Mouse (Mus musculus): Measurements from ENCODE around the gene Ddx6. TPM values are rescaled to one million over a fixed set of nuclear protein-coding genes. Genes with fewer than 3 reads are reported as not detected.
"Not testable (repeated sequence)": the region's sequence is repeated elsewhere in the genome, so short reads cannot be mapped to it uniquely, and the experiment has no call there.

Ddx6 gene
- 72.4 and 75.7 TPM in 2 replicates for total RNA-seq (2014; fragmentation: Nextera tagmentation)
- total RNA-seq (2017), result 79.6 and 80.6 TPM in 2 replicates

- peak; percentile 35 for ATAC-seq (replicated peaks; ENCODE audit: poor library complexity, severe bottlenecking)
Observed at GRCm38 (mm10) chr9:44604779-44605615, at the start of gene Ddx6. Ddx6 (plus strand) TSS chr9:44604892.

- ATAC-seq (replicated peaks; ENCODE audit: poor library complexity, severe bottlenecking), result 0 out of 2 replicates have a peak, but pooled peaks have one; percentile 39
Observed at GRCm38 (mm10) chr9:44561597-44561996, 43.1 kb upstream of the Ddx6 start, which contains the start of gene Cxcr5. Cxcr5 (minus strand) TSS chr9:44561877.

- ATAC-seq (replicated peaks; ENCODE audit: poor library complexity, severe bottlenecking), result no peak
Observed at GRCm38 (mm10) chr9:44562936-44563335, 41.8 kb upstream of the Ddx6 start.

DNA sequence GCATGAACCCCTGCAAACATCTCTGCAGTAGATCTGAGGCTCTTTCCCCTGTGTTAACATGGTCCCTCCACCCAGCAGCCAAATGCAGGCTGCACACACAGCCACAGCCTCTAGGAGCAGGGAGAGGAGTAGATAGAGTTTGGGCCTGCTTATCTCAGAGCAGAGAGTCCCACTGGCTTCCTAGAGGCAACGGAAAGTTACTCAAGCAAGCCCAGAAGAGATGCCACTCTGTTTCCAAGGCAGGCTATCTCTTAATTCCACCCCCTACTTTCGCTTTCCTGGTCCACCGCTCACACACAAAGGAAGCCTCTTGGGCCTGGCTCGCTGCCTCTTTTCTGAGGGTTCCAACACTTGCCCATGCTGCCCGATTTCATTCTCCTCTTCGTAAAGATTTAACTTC is 39.3 kb upstream of the Ddx6 start:
- ATAC-seq (replicated peaks; ENCODE audit: poor library complexity, severe bottlenecking), result peak; percentile 38

- ATAC-seq (replicated peaks; ENCODE audit: poor library complexity, severe bottlenecking), result peak; percentile 95
Observed at GRCm38 (mm10) chr9:44567338-44568082, 37.2 kb upstream of the Ddx6 start.

GRCm38 (mm10) chr9:44568083-44568455 is 36.6 kb upstream of the Ddx6 start:
- peak; percentile 20 for ATAC-seq (replicated peaks; ENCODE audit: poor library complexity, severe bottlenecking)

DNA sequence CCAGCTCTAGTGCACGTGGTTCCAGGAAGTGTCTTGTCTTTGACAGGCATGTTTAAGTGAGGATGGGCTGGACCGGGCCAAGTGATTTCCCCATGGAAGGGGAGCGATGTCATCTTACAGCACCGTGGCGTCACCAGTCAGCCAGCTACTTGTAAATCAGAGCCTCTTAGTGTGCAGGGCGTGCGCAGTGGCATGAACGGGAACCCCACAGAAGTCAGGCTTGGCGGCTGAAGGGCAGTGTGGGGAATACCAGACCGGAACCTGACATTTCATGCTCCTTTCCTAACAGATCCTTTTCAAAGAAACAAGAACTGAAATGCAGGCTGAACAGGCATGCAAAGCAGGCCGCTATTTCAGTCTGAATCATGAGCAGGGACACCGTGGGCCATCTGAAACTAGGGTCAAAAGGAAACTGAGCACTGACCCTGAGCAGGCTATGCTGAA is 33.7 kb upstream of the Ddx6 start:
- ATAC-seq (replicated peaks; ENCODE audit: poor library complexity, severe bottlenecking), result no peak

DNA sequence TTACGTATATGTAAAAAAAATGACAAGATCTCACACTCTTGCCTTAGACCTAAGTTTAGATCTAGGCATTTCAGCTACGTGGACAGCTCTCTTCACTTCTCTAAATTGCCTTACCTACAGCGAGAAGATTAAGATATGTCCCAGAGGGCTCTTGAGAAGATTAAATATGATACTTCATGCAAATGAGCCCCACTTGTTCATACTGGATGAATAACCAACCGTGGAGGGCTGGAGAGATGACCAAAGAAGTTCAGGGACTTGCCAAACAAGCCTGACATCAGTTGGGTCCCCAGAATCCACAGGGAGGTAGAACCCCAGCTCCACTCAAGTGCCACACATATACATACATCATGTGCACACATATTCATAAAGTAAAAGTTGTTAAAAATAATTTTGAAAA is 31.4 kb upstream of the Ddx6 start:
- no peak for ATAC-seq (replicated peaks; ENCODE audit: poor library complexity, severe bottlenecking)

DNA sequence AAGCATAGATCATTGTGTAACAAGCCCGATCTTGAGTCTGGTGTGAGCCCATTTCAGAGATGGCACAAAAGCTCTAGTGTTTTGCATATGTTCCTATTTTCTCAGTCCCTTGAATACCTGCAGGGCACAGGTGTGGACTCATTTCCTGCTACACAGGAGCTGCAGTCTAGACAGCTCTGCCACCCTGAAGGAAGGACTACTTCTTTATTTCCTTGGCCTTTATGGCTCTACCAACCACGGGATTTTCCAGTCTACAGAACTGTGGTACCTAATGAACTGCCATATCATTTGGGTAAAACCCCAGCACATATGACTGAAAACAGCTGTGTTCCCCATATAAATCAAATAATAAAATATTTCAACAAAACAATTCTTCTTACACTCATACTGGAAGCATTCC is 29.6 kb upstream of the Ddx6 start:
- no peak for ATAC-seq (replicated peaks; ENCODE audit: poor library complexity, severe bottlenecking)

DNA sequence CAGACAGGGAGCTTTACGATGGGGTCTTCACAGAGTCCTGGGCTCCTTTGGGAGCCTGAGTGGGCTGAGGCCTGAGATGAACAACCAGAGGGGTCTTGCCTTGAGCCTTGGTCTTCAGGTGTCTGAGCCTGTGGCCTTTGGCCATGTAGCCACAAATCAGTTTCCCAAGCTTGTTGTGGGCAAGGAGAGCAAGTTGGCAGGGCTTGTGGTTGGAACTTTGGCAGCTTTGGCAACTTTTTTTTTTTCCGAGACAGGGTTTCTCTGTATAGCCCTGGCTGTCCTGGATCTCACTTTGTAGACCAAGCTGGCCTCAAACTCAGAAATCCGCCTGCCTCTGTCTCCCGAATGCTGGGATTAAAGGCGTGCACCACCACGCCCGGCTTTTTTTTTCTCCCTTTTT is 28.6 kb upstream of the Ddx6 start:
- ATAC-seq (replicated peaks; ENCODE audit: poor library complexity, severe bottlenecking), result not testable (repeated sequence)

DNA sequence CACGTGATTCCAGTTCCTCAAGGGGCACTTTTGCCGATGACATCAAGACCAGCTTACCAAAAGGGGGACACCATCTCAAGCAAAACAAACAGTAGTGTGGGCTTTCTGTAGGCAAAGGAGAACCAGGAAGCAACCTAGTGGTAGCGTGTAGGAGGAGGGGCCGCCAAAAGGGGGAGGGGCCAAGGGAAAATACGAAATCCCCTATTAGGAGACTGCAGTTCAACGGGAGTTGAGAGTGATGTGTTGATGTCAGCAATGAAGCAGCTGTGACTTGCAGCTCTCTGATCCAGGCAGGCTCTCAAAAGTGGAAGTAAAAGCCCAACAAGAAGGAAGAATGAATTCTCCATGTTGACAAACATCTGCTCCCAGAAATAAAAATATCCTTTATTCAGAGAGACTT is 25.3 kb upstream of the Ddx6 start:
- peak; percentile 88 for ATAC-seq (replicated peaks; ENCODE audit: poor library complexity, severe bottlenecking)

- no peak for ATAC-seq (replicated peaks; ENCODE audit: poor library complexity, severe bottlenecking)
Observed at GRCm38 (mm10) chr9:44580085-44580484, 24.6 kb upstream of the Ddx6 start.

- ATAC-seq (replicated peaks; ENCODE audit: poor library complexity, severe bottlenecking), result peak; percentile 38
Observed at GRCm38 (mm10) chr9:44581423-44581822, 23.3 kb upstream of the Ddx6 start.

GRCm38 (mm10) chr9:44582390-44582789 is 22.3 kb upstream of the Ddx6 start:
- peak; percentile 80 for ATAC-seq (replicated peaks; ENCODE audit: poor library complexity, severe bottlenecking)

DNA sequence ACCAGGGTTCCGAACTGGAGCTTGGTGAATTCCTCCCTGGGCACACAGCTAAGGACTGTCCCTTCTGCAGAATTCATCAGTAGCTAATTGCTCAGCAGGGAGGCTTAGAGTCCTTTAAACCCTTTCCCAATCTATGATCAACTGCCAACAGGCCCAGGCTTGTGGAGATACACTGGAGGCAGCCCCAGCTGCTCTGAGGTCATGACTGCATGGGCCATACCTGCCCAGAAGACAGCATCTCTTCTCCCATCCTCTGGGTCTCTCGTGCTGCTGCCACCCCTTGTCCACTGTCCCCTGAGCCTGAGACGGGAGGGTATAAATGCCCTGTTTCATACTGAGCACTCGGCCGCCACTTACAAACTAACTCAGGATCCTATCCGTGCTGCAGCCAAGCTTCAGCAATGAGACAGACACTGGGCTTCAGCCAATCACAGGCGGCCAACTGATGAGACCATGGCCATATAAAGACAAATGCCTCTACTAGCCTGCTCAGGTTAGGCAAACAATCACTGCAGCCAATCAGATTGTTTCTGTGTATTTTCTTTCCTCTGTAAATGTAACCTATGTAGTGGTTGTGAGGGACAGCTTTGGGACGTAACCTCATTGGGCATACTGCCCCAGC is 17.9 kb upstream of the Ddx6 start:
- no peak for ATAC-seq (replicated peaks; ENCODE audit: poor library complexity, severe bottlenecking)

DNA sequence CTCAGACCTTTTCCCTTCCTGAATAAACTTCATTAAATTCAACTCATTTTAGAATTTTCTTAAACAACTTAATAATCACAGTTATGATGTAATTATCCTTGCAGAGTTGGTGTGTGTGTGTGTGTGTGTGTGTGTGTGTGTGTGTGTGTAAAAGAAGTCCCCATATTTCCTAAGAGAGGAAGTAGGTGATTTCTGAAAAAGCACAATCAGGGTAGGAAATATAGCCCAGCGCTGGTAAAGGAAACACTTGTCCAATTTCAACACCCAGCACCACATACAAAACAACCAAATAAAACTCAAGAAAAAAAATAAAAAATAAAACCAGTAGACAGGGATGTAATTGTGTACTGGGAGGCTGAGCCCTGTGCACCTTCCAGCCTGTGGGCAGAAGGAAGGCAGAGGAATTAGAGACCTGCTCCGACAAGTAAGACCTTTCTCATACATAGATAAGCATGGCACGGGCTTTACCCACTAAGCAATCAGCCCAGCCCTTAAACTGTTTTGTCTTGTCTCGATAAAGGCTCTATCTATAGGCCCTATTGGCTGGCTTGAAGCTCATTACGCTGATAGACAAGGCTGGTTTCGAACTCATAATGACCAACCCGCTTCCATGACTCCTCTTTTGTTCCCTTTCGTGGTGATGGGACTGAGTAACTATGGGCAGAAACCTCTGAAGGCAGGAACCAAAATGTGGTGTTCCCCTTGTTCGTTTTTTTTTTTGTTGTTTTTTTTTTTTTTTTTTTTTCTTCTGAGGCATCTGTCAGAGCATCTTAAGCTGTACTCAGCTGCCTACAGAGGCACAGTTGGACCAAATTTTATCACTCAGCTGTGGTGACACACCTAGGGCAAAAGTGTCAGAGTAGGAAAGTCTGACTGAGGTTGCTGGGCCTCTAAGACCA is 17.2 kb upstream of the Ddx6 start:
- peak; percentile 66 for ATAC-seq (replicated peaks; ENCODE audit: poor library complexity, severe bottlenecking)

DNA sequence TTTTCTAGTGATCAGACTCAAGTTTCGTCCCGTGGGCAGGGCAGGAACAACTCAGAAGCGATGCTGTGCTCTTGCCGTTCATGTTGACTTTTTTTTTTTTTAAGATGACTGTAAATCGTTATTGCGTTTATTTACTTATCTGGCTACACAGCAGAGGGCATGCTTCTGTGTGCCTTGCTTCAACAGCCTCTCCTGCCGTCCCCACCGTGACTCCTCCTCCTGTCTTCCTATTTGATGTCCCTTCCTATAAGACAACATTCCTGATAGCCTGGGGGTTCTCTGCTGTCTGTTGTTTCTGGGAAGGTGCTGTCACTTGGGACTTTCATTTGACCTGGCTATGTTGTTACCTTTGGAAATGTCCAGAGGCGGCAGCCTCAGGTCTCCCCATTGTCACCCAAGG is 16.1 kb upstream of the Ddx6 start:
- no peak for ATAC-seq (replicated peaks; ENCODE audit: poor library complexity, severe bottlenecking)

- no peak for ATAC-seq (replicated peaks; ENCODE audit: poor library complexity, severe bottlenecking)
Observed at GRCm38 (mm10) chr9:44589095-44589494, 15.6 kb upstream of the Ddx6 start.

DNA sequence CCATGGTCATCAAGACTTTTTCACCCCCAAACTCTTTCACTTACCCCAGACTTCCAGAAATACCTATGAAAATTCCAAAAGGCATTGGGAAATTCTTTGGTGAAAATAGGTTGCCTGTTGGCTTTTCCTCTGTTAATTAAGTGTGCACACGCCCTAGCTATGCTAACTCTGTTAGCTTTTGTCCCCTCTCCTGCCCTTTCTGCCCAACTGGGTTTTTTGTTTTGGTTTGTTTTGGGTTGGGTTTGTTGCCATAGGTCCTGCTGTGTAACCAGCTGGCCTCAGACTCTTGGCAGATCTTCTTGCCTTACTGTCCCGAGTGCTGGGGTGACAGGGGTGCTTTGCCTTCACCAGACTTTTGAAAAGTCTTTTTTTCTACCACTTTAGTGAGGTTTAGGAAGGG is 13.7 kb upstream of the Ddx6 start:
- ATAC-seq (replicated peaks; ENCODE audit: poor library complexity, severe bottlenecking), result no peak

- ATAC-seq (replicated peaks; ENCODE audit: poor library complexity, severe bottlenecking), result no peak
Observed at GRCm38 (mm10) chr9:44591595-44592188, 13.0 kb upstream of the Ddx6 start.

All from granulocyte monocyte progenitor cell, adult 5-6 weeks (primary cell).